Mouse (Mus musculus): ENCODE data around the gene Ndufb4. TPM values are rescaled to one million over a fixed set of nuclear protein-coding genes. Genes with fewer than 3 reads are reported as not detected.

The Ndufb4 gene
- total RNA-seq, 1 experiment: 47.3 TPM

GRCm38 (mm10) chr16:37616104-37616503 lies 38.1 kb downstream of the Ndufb4 start:
- Histone ChIP-seq H3K36me3 (ENCODE audit: control insufficient read depth, insufficient read depth, low read length, poor library complexity, severe bottlenecking) (no peaks in the 10 kb centered on the region), H3K27ac (ENCODE audit: insufficient read depth, low read depth, low read length, poor library complexity, severe bottlenecking) (no peak overlapping the region), H3K9me3 (ENCODE audit: control insufficient read depth, insufficient read depth, low read depth, low read length) (no peaks in the 10 kb centered on the region), H3K4me1 (ENCODE audit: control insufficient read depth in 2 of 2, insufficient read depth in 2 of 2, low read length in 2 of 2, poor library complexity in 1 of 2) (no peaks in the 10 kb centered on the region), H3K4me3 (ENCODE audit: insufficient read depth in 1 of 2, low read depth in 1 of 2, low read length in 2 of 2, poor library complexity in 1 of 2, severe bottlenecking in 1 of 2) (no peak overlapping the region), H3K9ac (ENCODE audit: insufficient read depth, low read depth, low read length, poor library complexity, severe bottlenecking) (no peak overlapping the region)
- TF ChIP-seq CHD2 (IDR thresholded peaks at IDR 0.05; ENCODE audit: low read depth, low read length): no peak
- no peak for TF ChIP-seq MAFK (IDR thresholded peaks at IDR 0.05; ENCODE audit: insufficient read depth, low read depth, low read length)
- TF ChIP-seq ZNF384 (IDR thresholded peaks at IDR 0.05; ENCODE audit: low read depth, low read length): no peak
- no peak for TF ChIP-seq ZC3H11A (IDR thresholded peaks at IDR 0.05; ENCODE audit: borderline replicate concordance, low read depth, low read length)
- no peak for TF ChIP-seq HCFC1 (IDR thresholded peaks at IDR 0.05; ENCODE audit: borderline replicate concordance, insufficient read depth, low read length)
- DNase-seq (ENCODE audit: low read depth, low spot score): no peak
- in situ Hi-C loops (cut with MboI; ENCODE audit: low sequenced_read_pairs in 2 of 2, unreplicated experiment in 2 of 2): no loop called here

DNA sequence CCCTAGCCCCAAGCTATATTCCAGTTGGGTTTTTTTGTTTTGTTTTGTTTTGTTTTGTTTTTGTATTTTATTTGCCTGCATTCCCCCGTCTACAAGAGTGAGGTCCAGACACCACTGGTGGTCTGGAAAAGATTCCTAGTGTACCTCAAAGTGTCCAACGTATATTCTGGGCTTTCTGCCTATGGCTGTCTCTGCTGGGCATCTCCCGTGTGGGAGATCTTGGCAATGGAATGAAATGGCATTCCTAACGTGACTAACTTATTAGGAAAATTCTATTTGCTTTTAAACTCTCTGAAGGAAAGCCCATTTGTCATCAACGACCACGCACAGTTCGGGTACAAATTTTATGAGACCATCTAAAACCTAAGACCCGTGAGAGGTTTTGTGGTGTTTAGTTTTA lies 38.8 kb downstream of the Ndufb4 start:
- Histone ChIP-seq H3K9me3 (ENCODE audit: control insufficient read depth, insufficient read depth, low read depth, low read length) (no peaks in the 10 kb centered on the region), H3K36me3 (ENCODE audit: control insufficient read depth, insufficient read depth, low read length, poor library complexity, severe bottlenecking) (no peaks in the 10 kb centered on the region), H3K4me3 (ENCODE audit: insufficient read depth in 1 of 2, low read depth in 1 of 2, low read length in 2 of 2, poor library complexity in 1 of 2, severe bottlenecking in 1 of 2) (no peak overlapping the region), H3K9ac (ENCODE audit: insufficient read depth, low read depth, low read length, poor library complexity, severe bottlenecking) (no peak overlapping the region), H3K27ac (ENCODE audit: insufficient read depth, low read depth, low read length, poor library complexity, severe bottlenecking) (no peak overlapping the region), H3K4me1 (ENCODE audit: control insufficient read depth in 2 of 2, insufficient read depth in 2 of 2, low read length in 2 of 2, poor library complexity in 1 of 2) (no peaks in the 10 kb centered on the region)
- in situ Hi-C loops (cut with MboI; ENCODE audit: low sequenced_read_pairs in 2 of 2, unreplicated experiment in 2 of 2): no loop called here
- TF ChIP-seq HCFC1 (IDR thresholded peaks at IDR 0.05; ENCODE audit: borderline replicate concordance, insufficient read depth, low read length) (no peak), ZC3H11A (IDR thresholded peaks at IDR 0.05; ENCODE audit: borderline replicate concordance, low read depth, low read length) (no peak), CHD2 (IDR thresholded peaks at IDR 0.05; ENCODE audit: low read depth, low read length) (no peak), ZNF384 (IDR thresholded peaks at IDR 0.05; ENCODE audit: low read depth, low read length) (no peak), MAFK (IDR thresholded peaks at IDR 0.05; ENCODE audit: insufficient read depth, low read depth, low read length) (no peak)
- no peak for DNase-seq (ENCODE audit: low read depth, low spot score)

- Histone ChIP-seq H3K9ac (ENCODE audit: insufficient read depth, low read depth, low read length, poor library complexity, severe bottlenecking) (no peak overlapping the region), H3K36me3 (ENCODE audit: control insufficient read depth, insufficient read depth, low read length, poor library complexity, severe bottlenecking) (no peaks in the 10 kb centered on the region), H3K4me3 (ENCODE audit: insufficient read depth in 1 of 2, low read depth in 1 of 2, low read length in 2 of 2, poor library complexity in 1 of 2, severe bottlenecking in 1 of 2) (no peak overlapping the region), H3K4me1 (ENCODE audit: control insufficient read depth in 2 of 2, insufficient read depth in 2 of 2, low read length in 2 of 2, poor library complexity in 1 of 2) (no peaks in the 10 kb centered on the region), H3K9me3 (ENCODE audit: control insufficient read depth, insufficient read depth, low read depth, low read length) (no peaks in the 10 kb centered on the region), H3K27ac (ENCODE audit: insufficient read depth, low read depth, low read length, poor library complexity, severe bottlenecking) (no peak overlapping the region)
- no peak for TF ChIP-seq ZNF384 (IDR thresholded peaks at IDR 0.05; ENCODE audit: low read depth, low read length)
- no peak for TF ChIP-seq CHD2 (IDR thresholded peaks at IDR 0.05; ENCODE audit: low read depth, low read length)
- no peak for TF ChIP-seq HCFC1 (IDR thresholded peaks at IDR 0.05; ENCODE audit: borderline replicate concordance, insufficient read depth, low read length)
- TF ChIP-seq ZC3H11A (IDR thresholded peaks at IDR 0.05; ENCODE audit: borderline replicate concordance, low read depth, low read length): no peak
- no peak for TF ChIP-seq MAFK (IDR thresholded peaks at IDR 0.05; ENCODE audit: insufficient read depth, low read depth, low read length)
- in situ Hi-C loops (cut with MboI; ENCODE audit: low sequenced_read_pairs in 2 of 2, unreplicated experiment in 2 of 2): no loop called here
- DNase-seq (ENCODE audit: low read depth, low spot score): no peak
Measured at GRCm38 (mm10) chr16:37614540-37614939, 39.7 kb downstream of the Ndufb4 start.

GRCm38 (mm10) chr16:37612013-37612412 lies 42.2 kb downstream of the Ndufb4 start:
- DNase-seq (ENCODE audit: low read depth, low spot score): no peak
- Histone ChIP-seq H3K9me3 (ENCODE audit: control insufficient read depth, insufficient read depth, low read depth, low read length) (no peaks in the 10 kb centered on the region), H3K4me1 (ENCODE audit: control insufficient read depth in 2 of 2, insufficient read depth in 2 of 2, low read length in 2 of 2, poor library complexity in 1 of 2) (no peaks in the 10 kb centered on the region), H3K27ac (ENCODE audit: insufficient read depth, low read depth, low read length, poor library complexity, severe bottlenecking) (no peak overlapping the region), H3K36me3 (ENCODE audit: control insufficient read depth, insufficient read depth, low read length, poor library complexity, severe bottlenecking) (no peaks in the 10 kb centered on the region), H3K9ac (ENCODE audit: insufficient read depth, low read depth, low read length, poor library complexity, severe bottlenecking) (no peak overlapping the region), H3K4me3 (ENCODE audit: insufficient read depth in 1 of 2, low read depth in 1 of 2, low read length in 2 of 2, poor library complexity in 1 of 2, severe bottlenecking in 1 of 2) (no peak overlapping the region)
- in situ Hi-C loops (cut with MboI; ENCODE audit: low sequenced_read_pairs in 2 of 2, unreplicated experiment in 2 of 2): no loop called here
- TF ChIP-seq CHD2 (IDR thresholded peaks at IDR 0.05; ENCODE audit: low read depth, low read length): no peak
- TF ChIP-seq MAFK (IDR thresholded peaks at IDR 0.05; ENCODE audit: insufficient read depth, low read depth, low read length): no peak
- no peak for TF ChIP-seq HCFC1 (IDR thresholded peaks at IDR 0.05; ENCODE audit: borderline replicate concordance, insufficient read depth, low read length)
- TF ChIP-seq ZNF384 (IDR thresholded peaks at IDR 0.05; ENCODE audit: low read depth, low read length): no peak
- no peak for TF ChIP-seq ZC3H11A (IDR thresholded peaks at IDR 0.05; ENCODE audit: borderline replicate concordance, low read depth, low read length)

GRCm38 (mm10) chr16:37611072-37611471 lies 43.2 kb downstream of the Ndufb4 start:
- Histone ChIP-seq H3K36me3 (ENCODE audit: control insufficient read depth, insufficient read depth, low read length, poor library complexity, severe bottlenecking) (no peaks in the 10 kb centered on the region), H3K9ac (ENCODE audit: insufficient read depth, low read depth, low read length, poor library complexity, severe bottlenecking) (no peak overlapping the region), H3K27ac (ENCODE audit: insufficient read depth, low read depth, low read length, poor library complexity, severe bottlenecking) (no peak overlapping the region), H3K9me3 (ENCODE audit: control insufficient read depth, insufficient read depth, low read depth, low read length) (no peaks in the 10 kb centered on the region), H3K4me1 (ENCODE audit: control insufficient read depth in 2 of 2, insufficient read depth in 2 of 2, low read length in 2 of 2, poor library complexity in 1 of 2) (no peaks in the 10 kb centered on the region), H3K4me3 (ENCODE audit: insufficient read depth in 1 of 2, low read depth in 1 of 2, low read length in 2 of 2, poor library complexity in 1 of 2, severe bottlenecking in 1 of 2) (no peak overlapping the region)
- no peak for TF ChIP-seq MAFK (IDR thresholded peaks at IDR 0.05; ENCODE audit: insufficient read depth, low read depth, low read length)
- TF ChIP-seq HCFC1 (IDR thresholded peaks at IDR 0.05; ENCODE audit: borderline replicate concordance, insufficient read depth, low read length): no peak
- TF ChIP-seq CHD2 (IDR thresholded peaks at IDR 0.05; ENCODE audit: low read depth, low read length): no peak
- no peak for TF ChIP-seq ZNF384 (IDR thresholded peaks at IDR 0.05; ENCODE audit: low read depth, low read length)
- no peak for TF ChIP-seq ZC3H11A (IDR thresholded peaks at IDR 0.05; ENCODE audit: borderline replicate concordance, low read depth, low read length)
- in situ Hi-C loops (cut with MboI; ENCODE audit: low sequenced_read_pairs in 2 of 2, unreplicated experiment in 2 of 2): no loop called here
- DNase-seq (ENCODE audit: low read depth, low spot score): no peak
